Comparison of ENCODE assay signal across 11 mouse cellular contexts in the genomic region with DNA sequence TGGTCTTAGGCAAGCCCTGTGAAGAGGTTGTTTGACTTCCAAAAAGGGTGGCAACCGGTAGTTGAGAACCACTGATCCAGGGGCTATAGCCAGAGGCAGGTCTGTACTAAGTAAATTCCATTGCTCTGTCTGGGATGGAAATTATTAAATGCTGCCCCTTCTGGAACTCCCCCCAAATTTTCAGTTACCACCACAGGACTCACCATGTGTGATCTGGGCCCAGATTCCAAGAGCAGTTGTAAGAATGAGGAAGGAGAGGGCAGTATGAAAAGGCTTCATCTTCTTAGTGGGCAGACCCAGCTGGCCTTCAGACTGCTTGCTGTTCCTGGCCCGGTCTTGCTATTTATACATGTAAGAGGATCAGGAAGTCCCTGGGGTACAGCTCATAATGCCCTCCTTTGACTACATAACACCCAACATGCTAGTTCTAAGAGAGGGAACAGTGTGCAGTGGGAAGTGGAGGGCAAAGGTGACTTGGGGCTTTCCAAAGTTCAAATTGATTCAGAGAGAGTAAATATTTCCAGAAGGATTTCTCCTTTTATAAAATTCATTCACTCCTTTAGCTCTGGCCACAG. TPM values are rescaled to one million over a fixed set of nuclear protein-coding genes. Genes with fewer than 3 reads are reported as not detected.
DNase-seq lines count a peak whose midpoint lies in the region; ATAC-seq lines count a peak whose summit lies in the region.
"Had no signal": no experiment of that assay in that cellular context is flagged by ENCODE, and none has a peak within 500 bp of the region (broad histone marks: within the 10 kb centered on the region; RNA-seq: fewer than 3 reads in every experiment).

A gene (minus strand): TSS at position 451 of the 575 bp plus-strand sequence.

- peaks cover 13% of the 10 kb centered on the region; the same call in 1 of the 2 replicates for H3K4me1 ChIP-seq in heart, embryonic 10.5 days
- no peaks in the 10 kb centered on the region for H3K4me1 ChIP-seq in heart, embryonic 12.5 days (replicated peaks)
- H3K4me1 ChIP-seq in midbrain, embryonic 10.5 days: peaks cover 5% of the 10 kb centered on the region; the same call in 1 of the 2 replicates
- H3K4me1 ChIP-seq: forebrain, embryonic 12.5 days had no signal

- H3K9ac ChIP-seq in heart, embryonic 12.5 days: no peak within 1 kb of the TSS
- H3K9ac ChIP-seq: forebrain, embryonic 12.5 days; lung, embryonic 14.5 days had no signal

- H3K4me2 ChIP-seq in heart, embryonic 12.5 days: no peak within 1 kb of the TSS
- H3K4me2 ChIP-seq: forebrain, embryonic 12.5 days; lung, embryonic 14.5 days had no signal

- ATAC-seq in heart, embryonic 12.5 days (ENCODE audit: insufficient number of reproducible peaks, low FRiP score): no peak
- ATAC-seq in granulocyte monocyte progenitor cell, adult 5-6 weeks (replicated peaks; ENCODE audit: poor library complexity, severe bottlenecking): peak; percentile 58
- ATAC-seq in monocyte, adult 5-6 weeks (replicated peaks; ENCODE audit: insufficient number of reproducible peaks, low FRiP score, low TSS enrichment, poor library complexity, severe bottlenecking): peak; percentile 79

- DNase-seq in heart, embryonic 10.5 days (ENCODE audit: low spot score): peak; percentile 20
- peak; percentile 32 for DNase-seq in adipocyte (ENCODE audit: low spot score)
- no peak for DNase-seq in adrenal gland, postnatal 36 days
- no peak for DNase-seq in midbrain, embryonic 10.5 days (ENCODE audit: low spot score)
- DNase-seq: cerebellum, postnatal 10 days; lung, embryonic 14.5 days; thymus, adult 2 months had no signal

- H3K4me3 ChIP-seq in heart, embryonic 10.5 days: no peak within 1 kb of the TSS
- H3K4me3 ChIP-seq in heart, embryonic 12.5 days: no peak within 1 kb of the TSS
- no peak within 1 kb of the TSS for H3K4me3 ChIP-seq in midbrain, embryonic 10.5 days
- H3K4me3 ChIP-seq: forebrain, embryonic 12.5 days had no signal

- 76% methylated on average over 2 of the region's 2 CpGs for WGBS in heart, embryonic 10.5 days
- 66% methylated on average over 2 of the region's 2 CpGs for WGBS in heart, embryonic 12.5 days
- WGBS in midbrain, embryonic 10.5 days: 44% methylated on average over 2 of the region's 2 CpGs

- H3K36me3 ChIP-seq in heart, embryonic 10.5 days: no peaks in the 10 kb centered on the region
- no peaks in the 10 kb centered on the region for H3K36me3 ChIP-seq in heart, embryonic 12.5 days
- H3K36me3 ChIP-seq in midbrain, embryonic 10.5 days: no peaks in the 10 kb centered on the region
- H3K36me3 ChIP-seq: forebrain, embryonic 12.5 days had no signal

- H3K27me3 ChIP-seq in heart, embryonic 10.5 days (ENCODE audit: insufficient read depth, poor library complexity, severe bottlenecking): no peaks in the 10 kb centered on the region
- no peaks in the 10 kb centered on the region for H3K27me3 ChIP-seq in heart, embryonic 12.5 days (replicated peaks)
- H3K27me3 ChIP-seq in midbrain, embryonic 10.5 days (ENCODE audit: low read depth, poor library complexity, severe bottlenecking): no peaks in the 10 kb centered on the region
- H3K27me3 ChIP-seq: forebrain, embryonic 12.5 days had no signal

- no peaks in the 10 kb centered on the region for H3K9me3 ChIP-seq in heart, embryonic 10.5 days
- no peaks in the 10 kb centered on the region for H3K9me3 ChIP-seq in heart, embryonic 12.5 days (replicated peaks)
- H3K9me3 ChIP-seq in midbrain, embryonic 10.5 days (replicated peaks): no peaks in the 10 kb centered on the region
- H3K9me3 ChIP-seq: forebrain, embryonic 12.5 days had no signal

- H3K27ac ChIP-seq in heart, embryonic 10.5 days: no peak within 1 kb of the TSS
- no peak within 1 kb of the TSS for H3K27ac ChIP-seq in heart, embryonic 12.5 days (ENCODE audit: poor library complexity, severe bottlenecking)
- H3K27ac ChIP-seq in midbrain, embryonic 10.5 days (replicated peaks): no peak within 1 kb of the TSS
- H3K27ac ChIP-seq: forebrain, embryonic 12.5 days had no signal

RNA-seq across cellular contexts. Expression of the gene that starts here (rescaled TPM):
- polyA plus RNA-seq in heart, embryonic 10.5 days (2016; fragmentation: Nextera tagmentation; extraction: Ambion mirVana): 0.41 and 0.97 TPM in 2 replicates
- 0.66 and 1.5 TPM in 2 replicates for polyA plus RNA-seq in heart, embryonic 12.5 days (2016; fragmentation: Nextera tagmentation; extraction: Ambion mirVana)
- total RNA-seq in granulocyte monocyte progenitor cell, adult 5-6 weeks (2014; fragmentation: Nextera tagmentation): 189 and 190 TPM in 2 replicates
- 110 and 159 TPM in 2 replicates for total RNA-seq in granulocyte monocyte progenitor cell, adult 5-6 weeks (2017)
- 98.1 to 442 TPM (median 354 TPM) in 3 replicates for total RNA-seq in monocyte, adult 5-6 weeks (2017)
- 10 to 100 TPM in 1 of 2 experiments, 1 to 10 TPM in 1; 4.7 to 13.1 TPM for total RNA-seq in adrenal gland, postnatal 36 days (2021)
- 1.2 and 1.4 TPM in 2 replicates for polyA plus RNA-seq in midbrain, embryonic 10.5 days (2016; fragmentation: Nextera tagmentation; extraction: Ambion mirVana)

Comparison
In these comparisons a context has a peak if more than half of its experiments do, and no peak if none do; other contexts are left out.
1. Peak in DNase-seq in heart, embryonic 10.5 days; RNA of the gene not detected or under 1 TPM.